Mouse (Mus musculus) layer of hippocampus, postnatal 10 days (tissue): ENCODE measurements at regions not wholly inside any gene's neighbourhood (a gene's known extent, or its start where the extent isn't known, plus 50 kb on each side); places are given as distances from the start of the nearest gene placed in this dataset.
A peak's percentile ranks its signal among the peaks of the same experiment; 100 is the strongest.
"Not testable (repeated sequence)": the region's sequence is repeated elsewhere in the genome, so short reads cannot be mapped to it uniquely, and the experiment has no call there.

Experiments used
- DNase-seq, 2 experiments: peaks; one replicate each; pipeline ENCODE4 v3.0.0; 2021; ENCODE audit warnings: low spot score in 2 of 2

GRCm38 (mm10) chr12:28922236-28922635 lies 170.6 kb downstream of the Eipr1 start:
- DNase-seq = no peak

DNA sequence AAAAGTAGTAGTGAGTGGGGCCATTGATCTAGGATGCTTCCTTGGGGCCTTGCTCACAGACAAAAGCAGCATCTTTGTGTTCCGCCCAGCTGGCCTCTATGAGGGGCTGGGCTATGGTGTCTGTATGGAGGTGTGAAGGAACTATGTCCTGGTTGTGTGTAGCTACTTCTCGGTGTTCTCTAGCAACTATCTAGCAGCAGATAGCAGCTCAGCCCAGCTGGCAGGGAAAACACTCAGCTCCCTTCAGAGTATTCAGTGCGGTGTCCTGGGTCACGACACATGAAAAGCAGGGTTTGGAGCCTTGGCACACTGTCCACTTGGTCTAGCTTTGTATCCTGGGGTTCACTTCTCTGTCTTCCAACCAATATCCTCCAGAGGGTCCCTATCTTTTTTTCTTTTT lies 173.6 kb downstream of the Eipr1 start:
- no peak for DNase-seq

DNA sequence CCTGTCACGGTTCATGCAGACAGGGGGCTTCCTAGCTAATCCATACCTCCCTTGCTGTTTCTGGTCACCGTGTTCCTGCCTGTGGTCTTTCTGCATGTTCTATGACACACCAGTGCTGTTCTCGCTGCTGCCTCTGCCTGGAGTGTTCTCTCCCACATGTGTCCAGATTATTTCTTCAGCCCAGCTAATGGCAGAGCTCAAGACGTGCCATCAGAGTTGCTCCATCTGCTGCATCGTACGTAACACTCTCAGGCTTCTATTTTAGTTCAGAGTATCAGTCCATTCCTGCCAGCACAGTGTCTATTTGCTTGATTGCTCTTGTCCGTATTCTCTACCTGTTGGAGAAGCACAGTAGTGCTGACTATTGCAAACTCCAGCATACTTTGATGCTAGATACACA lies 188.3 kb downstream of the Eipr1 start:
- no peak for DNase-seq

DNA sequence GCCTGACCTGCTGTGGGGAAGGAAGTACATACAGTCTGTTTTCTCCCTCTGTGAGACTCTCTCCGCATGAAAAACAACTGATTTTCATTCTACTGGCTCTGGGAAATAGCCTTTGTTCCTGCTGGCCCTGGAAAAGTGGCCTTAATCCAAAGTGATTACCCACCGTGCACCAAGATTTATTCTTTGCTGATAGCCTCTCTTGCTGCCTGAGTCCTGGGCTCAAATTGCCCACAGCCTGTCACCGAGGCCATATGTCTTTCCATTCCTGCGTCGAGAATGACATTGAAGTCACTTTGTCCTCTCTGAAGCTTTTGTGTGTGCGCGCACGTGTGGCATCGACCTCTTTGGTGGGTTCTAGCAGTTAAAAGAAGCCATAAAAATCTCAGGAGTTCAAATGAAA lies 197.3 kb downstream of the Eipr1 start:
- DNase-seq = no peak

DNA sequence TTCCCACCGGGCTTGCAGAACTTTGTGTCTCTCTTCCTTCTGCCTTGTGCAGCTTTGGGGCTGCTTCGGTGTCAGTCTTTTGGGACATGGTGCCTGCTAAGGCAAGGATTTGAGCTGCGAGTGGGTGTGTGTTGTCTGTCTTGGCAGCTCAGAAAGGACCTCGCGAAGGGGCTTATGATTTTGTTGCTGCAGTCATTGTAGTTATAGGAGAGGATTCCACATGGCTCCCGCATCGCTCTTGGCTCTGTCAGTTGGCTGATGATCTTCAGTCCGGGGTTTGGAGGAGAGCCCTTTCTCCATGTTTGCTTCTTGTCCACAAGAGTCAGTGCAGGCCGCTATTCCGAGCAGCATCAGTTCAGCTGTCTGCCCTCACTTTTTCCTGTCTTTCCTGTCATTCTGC lies 197.7 kb downstream of the Eipr1 start:
- peak; percentile 23 to 33 for DNase-seq

GRCm38 (mm10) chr12:28957155-28957554 lies 205.6 kb downstream of the Eipr1 start:
- no peak for DNase-seq

- DNase-seq = no peak
Observed at GRCm38 (mm10) chr12:28958661-28959060, 207.1 kb downstream of the Eipr1 start.

GRCm38 (mm10) chr12:28969671-28970379 lies 218.2 kb downstream of the Eipr1 start:
- no peak for DNase-seq

DNA sequence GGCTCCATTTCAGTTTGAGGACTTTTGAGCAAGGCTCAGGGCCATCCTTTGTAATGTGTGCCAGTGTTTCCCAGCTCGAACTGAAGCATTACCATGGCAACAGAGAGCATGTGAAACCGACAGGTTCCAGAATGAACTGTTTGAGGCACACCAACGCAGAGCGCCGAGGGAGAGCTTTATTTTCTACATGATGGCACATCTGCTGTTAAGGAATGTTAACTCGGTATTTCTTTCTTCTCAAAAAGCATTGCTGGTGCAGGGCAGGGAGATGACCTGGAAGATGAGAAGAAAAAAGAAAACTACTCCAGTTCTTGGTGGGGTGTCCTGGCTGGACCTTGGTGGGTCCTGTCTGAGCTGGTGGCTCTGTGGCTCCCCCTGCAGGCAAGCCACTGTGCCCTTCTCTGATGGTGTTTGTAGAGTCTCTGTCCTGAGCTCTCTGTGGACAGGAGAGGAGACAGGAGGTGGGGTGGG lies 223.0 kb downstream of the Eipr1 start:
- DNase-seq = peak; percentile 66 to 69

- no peak for DNase-seq
Observed at GRCm38 (mm10) chr12:28975249-28975648, 223.6 kb downstream of the Eipr1 start.

- no peak for DNase-seq
Observed at GRCm38 (mm10) chr12:28979679-28980078, 228.1 kb downstream of the Eipr1 start.

DNA sequence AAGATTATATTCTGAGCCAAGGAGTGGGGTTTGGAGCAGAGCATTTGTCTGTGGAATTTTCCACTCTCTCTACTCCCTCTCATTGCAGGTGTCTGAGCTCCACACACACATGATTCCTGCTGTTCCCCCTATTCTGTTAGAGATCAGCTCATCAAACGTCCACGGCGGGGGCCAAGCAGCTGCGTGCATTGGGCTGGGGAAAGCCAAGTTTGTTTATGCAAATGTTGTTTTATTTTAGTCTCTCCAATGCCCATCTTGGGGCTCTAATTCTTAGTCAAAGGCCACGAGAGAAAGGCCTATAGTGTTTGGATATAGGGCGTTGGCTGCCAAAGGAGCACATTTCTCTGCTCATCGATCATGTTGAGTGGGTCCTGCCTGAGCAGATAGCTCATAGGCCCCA lies 234.6 kb downstream of the Eipr1 start:
- DNase-seq = no peak

GRCm38 (mm10) chr12:28997474-28998192 lies 246.0 kb downstream of the Eipr1 start:
- no peak for DNase-seq

DNA sequence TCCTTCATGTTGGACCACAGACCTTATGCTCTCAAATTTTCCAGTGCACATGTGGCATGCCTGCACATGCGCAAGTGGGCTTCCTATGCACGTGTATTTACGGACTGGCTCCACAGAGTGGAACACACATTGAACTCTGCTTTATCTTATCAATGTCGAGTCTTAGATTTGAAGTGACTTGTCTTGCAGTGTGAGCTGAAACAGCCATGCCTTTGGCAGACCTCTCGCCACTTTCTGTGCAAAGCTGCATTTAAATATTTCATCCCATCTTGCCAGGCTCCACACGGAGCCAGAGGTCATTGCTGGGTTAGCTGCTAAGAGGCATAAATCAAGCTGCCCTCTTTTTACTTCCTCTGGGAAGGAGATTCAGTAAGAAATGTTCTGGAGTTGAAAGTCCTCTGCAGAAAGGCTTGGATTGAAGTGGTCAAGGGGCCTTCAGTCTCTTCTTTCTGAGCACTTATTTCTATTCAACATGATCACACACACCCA lies 248.4 kb downstream of the Eipr1 start:
- DNase-seq = no peak

DNA sequence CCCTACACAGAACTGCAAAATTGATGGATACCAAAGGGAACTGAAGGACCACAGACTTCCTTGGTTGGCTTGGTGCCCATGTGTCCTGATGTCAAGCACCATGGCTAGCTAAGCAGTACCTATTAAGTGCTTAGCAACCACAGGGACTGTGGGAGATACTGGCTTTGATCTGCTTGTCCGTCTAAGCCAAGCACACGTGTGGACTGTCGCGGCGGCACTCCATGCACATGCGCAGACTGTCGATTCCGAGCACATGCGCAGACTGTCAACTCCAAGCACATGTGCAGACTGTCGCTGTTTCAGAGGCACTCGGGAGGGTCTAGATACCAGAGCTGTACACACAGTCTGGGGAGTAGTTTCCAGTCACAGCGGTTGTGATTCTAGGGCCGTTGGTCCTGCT lies 252.9 kb downstream of the Eipr1 start:
- peak in 1 of 2 experiments; percentile 22 for DNase-seq

DNA sequence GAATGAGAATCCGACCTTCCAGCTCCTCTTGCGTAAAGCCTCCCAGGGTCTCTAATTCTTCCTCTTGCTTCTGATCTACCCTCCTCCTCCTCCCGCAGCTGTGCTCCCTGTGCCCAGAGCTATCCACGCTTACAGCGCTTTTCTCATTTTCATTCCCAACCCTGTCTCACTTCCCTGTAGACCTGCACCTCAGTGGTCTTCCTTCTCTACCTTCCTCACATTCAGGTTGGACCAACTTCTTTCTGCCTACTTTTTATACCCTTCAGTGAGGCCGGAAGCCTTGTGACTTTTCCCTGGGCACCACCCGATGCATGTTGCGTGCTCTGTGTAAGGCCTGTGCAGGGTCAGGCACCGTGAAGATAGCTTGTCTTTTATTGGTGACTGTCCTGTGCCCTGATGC lies 263.0 kb downstream of the Eipr1 start:
- no peak for DNase-seq

GRCm38 (mm10) chr12:29015200-29015862 lies 263.7 kb downstream of the Eipr1 start:
- peak; percentile 24 to 39 for DNase-seq

DNA sequence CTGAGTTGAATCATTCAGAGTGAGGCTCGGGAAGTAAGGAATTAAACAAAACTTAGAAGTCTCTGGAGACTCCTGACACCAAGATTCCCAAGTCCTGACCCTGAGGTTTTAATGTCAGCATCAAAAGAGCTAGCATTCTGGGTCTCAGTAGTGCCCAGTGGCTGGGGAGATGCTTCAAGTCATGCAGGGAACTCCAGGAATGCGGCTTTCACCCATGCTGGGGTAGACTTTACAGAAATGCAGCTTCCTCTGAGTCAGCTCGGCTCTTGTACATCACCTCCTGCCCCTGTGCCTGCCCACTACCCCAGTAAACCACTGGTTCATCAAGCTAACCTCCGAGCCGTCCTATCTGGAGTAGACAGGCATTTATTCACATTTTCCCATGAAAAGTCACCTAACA lies 269.5 kb downstream of the Eipr1 start:
- DNase-seq = no peak

DNA sequence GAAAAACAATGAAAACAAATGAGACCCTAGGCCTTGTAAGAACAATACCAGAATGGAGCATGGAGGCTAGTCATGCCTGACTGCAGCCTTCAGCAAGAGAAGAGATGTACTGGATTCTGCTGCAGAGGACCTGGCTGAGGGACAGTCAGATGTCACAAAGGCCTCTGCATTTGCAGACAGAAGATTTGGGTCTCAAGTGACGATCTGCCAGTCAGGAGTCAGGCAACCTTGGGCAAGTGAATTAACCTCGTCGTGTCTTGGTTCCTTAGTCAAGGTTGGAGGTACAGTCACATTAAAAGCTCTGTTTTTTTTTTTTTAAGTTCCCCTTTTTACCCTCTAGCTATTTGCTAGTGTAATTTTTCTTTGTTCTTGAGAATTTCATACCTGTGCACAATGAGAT lies 276.6 kb downstream of the Eipr1 start:
- no peak for DNase-seq

GRCm38 (mm10) chr12:29029461-29029860 lies 277.9 kb downstream of the Eipr1 start:
- no peak for DNase-seq

DNA sequence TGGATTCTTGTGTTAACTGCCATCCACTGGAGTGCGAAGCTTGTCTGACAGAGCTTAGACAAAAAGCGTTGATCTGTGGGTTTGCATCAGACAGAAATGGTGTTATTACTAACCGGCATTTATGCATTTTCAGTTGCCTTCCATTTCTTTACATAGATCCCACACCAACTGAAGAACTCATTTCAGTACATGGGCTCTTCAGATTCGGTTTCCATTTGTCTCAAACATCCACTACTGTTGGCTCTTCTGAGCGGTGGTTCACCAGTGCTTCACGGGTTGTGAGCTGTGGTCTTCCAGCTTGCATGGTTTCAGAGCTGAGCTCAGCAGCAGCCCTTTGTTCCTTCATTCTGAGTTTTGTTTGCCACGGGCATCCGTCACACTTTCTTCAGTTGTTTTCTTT lies 294.4 kb downstream of the Eipr1 start:
- DNase-seq = no peak

DNA sequence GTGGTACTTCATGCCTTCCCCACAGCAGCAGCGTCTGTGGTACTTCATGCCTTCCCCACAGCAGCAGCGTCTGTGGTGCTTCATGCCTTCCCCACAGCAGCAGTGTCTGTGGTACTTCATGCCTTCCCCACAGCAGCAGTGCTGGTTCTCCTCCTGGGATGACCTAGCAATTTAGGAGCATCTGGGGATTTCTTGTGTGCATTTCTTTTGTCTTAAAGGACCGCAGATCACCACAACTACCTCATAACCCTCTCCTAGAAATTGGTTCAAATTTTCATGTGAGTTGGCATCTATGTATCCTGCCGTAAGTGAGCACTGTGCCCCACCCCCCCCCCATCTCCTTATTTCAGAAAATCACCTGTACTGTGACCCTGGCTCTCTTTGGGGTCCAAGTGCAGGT lies 297.0 kb downstream of the Eipr1 start:
- DNase-seq = not testable (repeated sequence)
